Mouse (Mus musculus) stomach, embryonic 16.5 days (tissue): Measurements from ENCODE around the gene Vmn1r189. TPM values are rescaled to one million over a fixed set of nuclear protein-coding genes. Genes with fewer than 3 reads are reported as not detected.
"Not testable (repeated sequence)": the region's sequence is repeated elsewhere in the genome, so short reads cannot be mapped to it uniquely, and the experiment has no call there.

Experiments
- ATAC-seq: fragments of 200-750 bp; cut with Nextera tagmentation; 2 replicates; pipeline ENCODE4 v1.8.0; 2017; ENCODE audit warnings: moderate number of reproducible peaks, moderate TSS enrichment; ENCODE audit not compliant: insufficient read depth, low FRiP score
- H3K27ac ChIP-seq: fragments of 300-500 bp; sonication (generic); 2 replicates; pipeline ENCODE4 v1.5.1; 2014; ENCODE audit warnings: low read length
- H3K27me3 ChIP-seq: fragments of 300-500 bp; sonication (generic); 2 replicates; pipeline ENCODE4 v1.6.1; 2014; ENCODE audit warnings: low read length, control low read depth, mixed read lengths; ENCODE audit not compliant: control insufficient read depth, insufficient read depth
- H3K36me3 ChIP-seq: fragments of 300-500 bp; sonication (generic); 2 replicates; pipeline ENCODE4 v1.6.1; 2014; ENCODE audit warnings: low read length; ENCODE audit not compliant: control insufficient read depth, insufficient read depth
- H3K4me1 ChIP-seq: fragments of 300-500 bp; sonication (generic); 2 replicates; pipeline ENCODE4 v1.6.1; 2014; ENCODE audit warnings: low read length, control low read depth, mixed read lengths; ENCODE audit not compliant: control insufficient read depth, insufficient read depth
- H3K4me2 ChIP-seq: fragments of 300-500 bp; sonication (generic); 2 replicates; pipeline ENCODE4 v1.6.1; 2014; ENCODE audit warnings: low read depth, low read length, mixed read lengths
- H3K4me3 ChIP-seq: fragments of 300-500 bp; sonication (generic); replicated peaks from 2 replicates; pipeline ENCODE4 v1.5.1; 2014; ENCODE audit warnings: mild to moderate bottlenecking, low read length
- H3K9ac ChIP-seq: fragments of 300-500 bp; sonication (generic); 2 replicates; pipeline ENCODE4 v1.6.1; 2014; ENCODE audit warnings: low read length
- H3K9me3 ChIP-seq: fragments of 300-500 bp; sonication (generic); replicated peaks from 2 replicates; pipeline ENCODE4 v1.6.1; 2016; ENCODE audit warnings: low read length, control low read depth; ENCODE audit not compliant: control insufficient read depth
- WGBS: fragments of 180-500 bp; shearing (Covaris S2); extraction: QIAGEN DNeasy Blood & Tissue Kit; methylation state at CpG from one replicate; pipeline ENCODE4 v1.1.7; 2014; 5-methylcytosine and 5-hydroxymethylcytosine counted together
- polyA plus RNA-seq: library from polyadenylated mRNA; unstranded; fragments of >200 nt; fragmentation: Nextera tagmentation; extraction: Ambion mirVana; gene quantifications from 2 replicates; pipeline ENCODE4 v1.2.1, GENCODE M21; 2015

Vmn1r189 gene
- polyA plus RNA-seq, result not detected in 2 replicates

DNA sequence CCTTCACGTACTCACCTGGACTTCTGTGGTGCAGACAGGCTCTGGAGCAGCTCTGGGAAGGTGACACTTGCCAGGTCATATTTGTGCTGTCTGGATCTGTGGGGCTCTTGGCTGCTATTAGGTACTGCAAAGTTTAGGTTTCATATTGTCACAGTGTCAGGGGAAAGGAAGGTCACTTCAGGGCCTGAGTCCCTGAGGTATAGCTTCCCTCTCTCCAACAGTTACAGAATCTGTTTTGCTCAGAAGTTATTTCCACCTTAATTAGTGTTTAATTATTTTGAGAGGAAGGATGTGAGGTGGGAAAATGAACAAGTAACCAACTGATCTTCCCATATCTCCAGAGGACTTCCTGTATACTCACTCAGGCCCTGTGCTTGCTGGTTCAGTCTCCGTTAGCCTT is at the start of gene Vmn1r189:
Gene Vmn1r189 (minus strand): TSS at position 101 of the 400 bp plus-strand sequence.
- not testable (repeated sequence) for H3K4me2 ChIP-seq, ATAC-seq, H3K4me1 ChIP-seq, H3K4me3 ChIP-seq, H3K9ac ChIP-seq, H3K36me3 ChIP-seq, H3K27ac ChIP-seq, H3K27me3 ChIP-seq, H3K9me3 ChIP-seq
- WGBS, result 92% methylated on average over 1 of the region's 2 CpGs

GRCm38 (mm10) chr13:22136495-22137293 is 31.1 kb upstream of the Vmn1r189 start:
- WGBS, result 56% methylated on average over 5 of the region's 5 CpGs
- not testable (repeated sequence) for H3K4me3 ChIP-seq, ATAC-seq

GRCm38 (mm10) chr13:22084140-22084539 is 21.5 kb downstream of the Vmn1r189 start, which contains the start of gene Vmn1r188:
Gene Vmn1r188, plus strand, starts transcription at chr13:22084440.
- not testable (repeated sequence) for H3K4me3 ChIP-seq, H3K4me2 ChIP-seq, H3K27ac ChIP-seq, ATAC-seq, H3K36me3 ChIP-seq, H3K4me1 ChIP-seq, H3K27me3 ChIP-seq, H3K9ac ChIP-seq, H3K9me3 ChIP-seq
- 81% methylated on average over 1 of the region's 1 CpGs for WGBS

More at GRCm38 (mm10) chr13:22136495-22137293, 31.1 kb upstream of the Vmn1r189 start:
- not testable (repeated sequence) for H3K36me3 ChIP-seq, H3K4me2 ChIP-seq, H3K9ac ChIP-seq, H3K27me3 ChIP-seq, H3K27ac ChIP-seq, H3K4me1 ChIP-seq, H3K9me3 ChIP-seq

DNA sequence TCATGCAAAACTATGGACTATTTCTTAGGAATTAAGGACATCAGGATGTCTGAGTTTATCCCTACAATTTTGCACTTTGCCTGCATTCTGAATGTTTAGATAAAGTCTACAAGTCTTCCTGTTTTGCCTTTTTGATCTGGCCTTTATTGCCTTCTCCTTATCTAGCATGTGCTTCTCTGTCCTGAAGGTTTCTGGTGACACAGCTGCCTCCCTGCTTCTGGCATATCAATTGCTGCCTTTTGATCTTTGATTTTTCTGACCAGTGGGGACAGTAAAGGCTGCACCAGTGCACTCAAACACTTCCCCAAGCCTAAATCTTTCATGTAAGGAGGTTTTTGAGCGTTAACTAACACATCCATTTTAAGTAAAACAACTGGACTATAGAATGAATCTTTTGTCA is 42.2 kb downstream of the Vmn1r189 start:
- no peak overlapping the region for H3K4me3 ChIP-seq
- H3K9me3 ChIP-seq, result peaks cover 4% of the 10 kb centered on the region; the same call in 1 of the 2 replicates
- no peaks in the 10 kb centered on the region for H3K4me1 ChIP-seq
- no peaks in the 10 kb centered on the region for H3K36me3 ChIP-seq
- no peak overlapping the region for H3K27ac ChIP-seq
- no peak overlapping the region for H3K9ac ChIP-seq
- H3K4me2 ChIP-seq, result no peak overlapping the region
- ATAC-seq, result no peak
- 60% methylated on average over 1 of the region's 1 CpGs for WGBS
- no peaks in the 10 kb centered on the region for H3K27me3 ChIP-seq

GRCm38 (mm10) chr13:22061422-22061821 is 44.2 kb downstream of the Vmn1r189 start:
- H3K4me1 ChIP-seq, result no peaks in the 10 kb centered on the region
- no peak for ATAC-seq
- WGBS, result 50% methylated on average over 1 of the region's 1 CpGs
- no peak overlapping the region for H3K9ac ChIP-seq
- no peak overlapping the region for H3K4me2 ChIP-seq
- no peaks in the 10 kb centered on the region for H3K27me3 ChIP-seq
- peaks cover 2% of the 10 kb centered on the region; the same call in 1 of the 2 replicates for H3K9me3 ChIP-seq
- H3K36me3 ChIP-seq, result no peaks in the 10 kb centered on the region
- H3K4me3 ChIP-seq, result no peak overlapping the region
- H3K27ac ChIP-seq, result no peak overlapping the region

DNA sequence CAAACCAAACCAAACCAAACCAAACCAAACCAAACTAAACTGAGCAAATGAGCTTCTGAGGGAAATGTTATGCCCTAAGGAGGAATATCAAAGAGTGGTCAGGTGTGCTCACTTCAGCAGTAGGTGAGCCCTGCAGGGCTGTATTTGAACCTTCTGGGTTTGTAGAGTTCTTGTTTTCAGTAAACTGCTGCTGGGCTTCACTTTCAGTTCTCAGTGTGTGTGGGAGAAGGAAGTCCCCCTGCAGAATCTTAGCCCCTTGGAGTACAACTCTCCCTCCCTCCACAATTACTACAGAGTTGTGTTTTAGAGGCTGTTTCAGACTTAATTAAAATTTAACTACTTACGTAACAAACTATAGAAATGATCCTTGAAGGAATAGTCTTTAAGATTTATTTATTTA is 51.9 kb downstream of the Vmn1r189 start:
- no peaks in the 10 kb centered on the region for H3K36me3 ChIP-seq
- H3K9me3 ChIP-seq, result no peaks in the 10 kb centered on the region
- H3K27ac ChIP-seq, result no peak overlapping the region
- no peak overlapping the region for H3K4me2 ChIP-seq
- ATAC-seq, result no peak
- H3K27me3 ChIP-seq, result no peaks in the 10 kb centered on the region
- H3K4me3 ChIP-seq, result no peak overlapping the region
- no peak overlapping the region for H3K9ac ChIP-seq
- 88% methylated on average over 1 of the region's 1 CpGs for WGBS
- H3K4me1 ChIP-seq, result no peaks in the 10 kb centered on the region

DNA sequence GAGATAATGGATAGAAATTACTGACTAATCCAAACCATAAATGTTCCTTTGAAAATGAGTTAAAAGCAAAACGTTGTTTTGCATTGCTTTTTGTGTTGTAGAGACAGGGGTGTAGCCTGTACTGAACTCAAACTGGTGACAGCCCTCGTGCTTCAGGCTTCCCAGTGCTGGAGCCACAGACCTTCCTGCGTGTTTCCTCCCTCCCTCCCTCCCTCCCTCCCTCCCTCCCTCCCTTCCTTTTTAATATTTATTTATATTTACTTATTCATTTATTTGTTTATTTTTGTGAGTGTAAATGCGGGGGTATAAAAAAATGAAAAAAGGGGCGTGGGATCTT is 54.1 kb downstream of the Vmn1r189 start:
- 5% methylated on average over 5 of the region's 5 CpGs for WGBS
- H3K27ac ChIP-seq, result peak overlapping the region; percentile 85; the same call in 1 of the 2 replicates
- H3K4me2 ChIP-seq, result peak overlapping the region; percentile 80
- H3K9me3 ChIP-seq, result no peaks in the 10 kb centered on the region
- H3K36me3 ChIP-seq, result no peaks in the 10 kb centered on the region
- no peak for ATAC-seq
- H3K4me3 ChIP-seq, result peak overlapping the region; percentile 64
- no peaks in the 10 kb centered on the region for H3K4me1 ChIP-seq
- peak overlapping the region; percentile 80 for H3K9ac ChIP-seq
- H3K27me3 ChIP-seq, result no peaks in the 10 kb centered on the region

DNA sequence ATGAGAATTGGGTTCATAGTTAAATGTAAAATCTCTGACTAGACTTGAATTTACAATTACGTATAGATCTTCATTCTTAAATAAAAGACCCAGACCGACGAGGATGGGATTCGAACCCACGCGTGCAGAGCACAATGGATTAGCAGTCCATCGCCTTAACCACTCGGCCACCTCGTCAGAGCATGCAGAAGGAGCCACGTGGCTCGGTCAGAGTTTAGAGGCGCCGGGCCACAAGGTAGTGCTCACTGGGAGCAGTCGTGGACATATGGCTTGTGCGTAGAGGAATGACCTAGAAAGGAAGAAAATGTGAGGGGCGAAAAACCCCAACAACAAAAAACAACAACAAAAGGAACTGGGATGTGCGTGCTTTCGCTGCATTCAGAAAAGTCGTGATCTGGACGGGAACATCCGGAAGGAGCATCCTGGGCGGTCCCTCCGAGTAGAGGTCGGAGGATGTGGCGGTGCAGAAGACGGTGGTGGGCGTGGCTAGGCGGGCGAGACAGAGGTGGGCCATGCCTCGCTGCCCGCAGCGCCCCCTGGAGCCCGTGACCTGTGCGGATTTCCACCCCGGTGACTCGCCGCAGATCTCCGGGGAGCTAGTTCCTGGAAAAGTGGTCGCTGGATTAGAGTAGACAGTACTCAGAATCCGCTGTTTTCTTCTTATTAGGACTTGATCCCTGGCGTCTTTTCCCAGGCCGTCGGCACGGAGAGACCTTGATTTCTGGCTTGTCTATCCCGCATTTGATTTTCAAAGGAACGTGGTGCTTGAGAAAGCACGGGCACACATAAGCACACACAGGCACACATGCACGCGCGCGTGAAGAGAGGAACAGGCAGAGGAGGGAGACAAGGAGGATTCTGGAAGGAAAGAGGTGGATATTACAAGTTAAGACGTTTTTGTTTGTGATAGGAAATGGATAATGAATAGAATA is 54.8 kb downstream of the Vmn1r189 start:
- peak overlapping the region; percentile 80 for H3K9ac ChIP-seq
- H3K27me3 ChIP-seq, result no peaks in the 10 kb centered on the region
- no peaks in the 10 kb centered on the region for H3K9me3 ChIP-seq
- H3K4me2 ChIP-seq, result peak overlapping the region; percentile 80
- H3K27ac ChIP-seq, result peak overlapping the region; percentile 85
- H3K36me3 ChIP-seq, result no peaks in the 10 kb centered on the region
- ATAC-seq, result peak; percentile 96
- under 1% methylated on average over 52 of the region's 52 CpGs for WGBS
- H3K4me3 ChIP-seq, result peak overlapping the region; percentile 64
- no peaks in the 10 kb centered on the region for H3K4me1 ChIP-seq
